Comparison of ENCODE assay signal across 8 mouse cellular contexts in genomic region chr8:46741281-46741791, GRCm38 (mm10). TPM values are rescaled to one million over a fixed set of nuclear protein-coding genes. Genes with fewer than 3 reads are reported as not detected.
DNase-seq lines count a peak whose midpoint lies in the region; ATAC-seq and TF ChIP-seq lines count a peak whose summit lies in the region.

No protein-coding gene starts in this region.

- intact Hi-C loops in gastrocnemius, adult 2 months (cut with DNase I), result loop anchor here (2.0 kb wide), 3 partner anchors 55 to 103 kb away; no protein-coding TSS in a partner anchor
- intact Hi-C loops in left cerebral cortex, postnatal 25 days (cut with DNase I), result loop anchor here (2.0 to 5.0 kb wide), 5 partner anchors 27 to 196 kb away; no protein-coding TSS in a partner anchor

- H3K4me1 ChIP-seq in spleen, adult 2 months (ENCODE audit: control insufficient read depth, insufficient read depth, insufficient read length), result peaks cover 6% of the 10 kb centered on the region

- peak; percentile 8; the same call in 1 of the 2 replicates for TF ChIP-seq POLR2A in spleen, adult 2 months (IDR thresholded peaks at IDR 0.05; ENCODE audit: low read depth, low read length)

- peak overlapping the region; percentile 100 for H3K27ac ChIP-seq in spleen, adult 2 months (ENCODE audit: insufficient read depth, low read length)
- peak overlapping the region; percentile 98 for H3K27ac ChIP-seq in gastrocnemius, adult 2 months

- peak overlapping the region; percentile 77 for H3K4me3 ChIP-seq in spleen, adult 2 months (ENCODE audit: extremely low read depth, insufficient read depth, insufficient read length)
- H3K4me3 ChIP-seq in gastrocnemius, adult 2 months, result peak overlapping the region; percentile 96

- H3K27me3 ChIP-seq in spleen, adult 2 months (ENCODE audit: control insufficient read depth, insufficient read depth, low read length), result no peaks in the 10 kb centered on the region

- WGBS in spleen, adult 2 months, result 0% methylated on average over 28 of the region's 28 CpGs

- DNase-seq in spleen, adult 2 months (ENCODE audit: low read depth in 1 of 2, low spot score in 2 of 2), result peak in 1 of 2 experiments; percentile 41
- no peak for DNase-seq in spleen, adult 12 weeks (ENCODE audit: low spot score)
- DNase-seq in embryo, embryonic 10 days (ENCODE audit: low spot score), result peak; percentile 66
- DNase-seq in gastrocnemius, adult 2 months, result peak; percentile 70
- DNase-seq in left cerebral cortex, postnatal 25 days (ENCODE audit: low spot score in 2 of 2), result peak; percentile 51 to 63
- DNase-seq in skeletal muscle tissue, adult 2 months (ENCODE audit: low read depth, low spot score), result peak; percentile 48

- peak; percentile 3 for ATAC-seq in inflammation-experienced regulatory T-cells, adult 6 months
- ATAC-seq in megakaryocyte-erythroid progenitor cell, adult 5-6 weeks (replicated peaks; ENCODE audit: low FRiP score, low TSS enrichment, poor library complexity, severe bottlenecking), result 0 out of 2 replicates have a peak, but pooled peaks have one; percentile 20

- peaks cover 3% of the 10 kb centered on the region; the same call in 1 of the 2 replicates for H3K36me3 ChIP-seq in spleen, adult 2 months (ENCODE audit: control insufficient read depth, insufficient read depth, low read length)

- TF ChIP-seq CTCF in spleen, adult 2 months (IDR thresholded peaks at IDR 0.05; ENCODE audit: extremely low read depth, insufficient read depth, insufficient read length, insufficient replicate concordance), result no peak
- TF ChIP-seq CTCF in gastrocnemius, adult 2 months (IDR thresholded peaks at IDR 0.05), result peak; percentile 17; the same call in 1 of the 2 replicates

RNA-seq across cellular contexts. Expression of gene Irf2, which starts 1.8 kb away (rescaled TPM):
- polyA plus RNA-seq in spleen, adult 2 months (2012; rRNA removed), result 28.7 and 28.8 TPM in 2 replicates
- 10 to 100 TPM; 40.0 to 41.8 TPM for total RNA-seq in gastrocnemius, adult 2 months (2021)
- polyA plus RNA-seq in inflammation-experienced regulatory T-cells, adult 6 months (2017; shearing (Covaris generic)), result 100 to 1,000 TPM; 228 to 272 (median 245) TPM
- 10 to 100 TPM; 52.0 to 58.4 TPM for total RNA-seq in left cerebral cortex, postnatal 25 days (2021)
- total RNA-seq in megakaryocyte-erythroid progenitor cell, adult 5-6 weeks (2014; fragmentation: Nextera tagmentation), result 55.0 and 76.9 TPM in 2 replicates
- 17.2 and 26.2 TPM in 2 replicates for total RNA-seq in megakaryocyte-erythroid progenitor cell, adult 5-6 weeks (2017)
